Mouse (Mus musculus) spleen, adult 2 months (tissue): ENCODE data around the gene Ehd4.

Experiments
- CTCF ChIP-seq: fragments of 200-500 bp; IDR thresholded peaks from 2 replicates; pipeline ENCODE4 v1.5.1; 2011; ENCODE audit warnings: mild to moderate bottlenecking, inconsistent platforms; ENCODE audit not compliant: insufficient read depth, insufficient read length, insufficient replicate concordance; ENCODE audit errors: extremely low read depth
- POLR2A ChIP-seq: fragments of 200-500 bp; IDR thresholded peaks from 2 replicates; pipeline ENCODE4 v1.6.1; 2011; ENCODE audit warnings: low read depth, low read length, inconsistent platforms

DNA sequence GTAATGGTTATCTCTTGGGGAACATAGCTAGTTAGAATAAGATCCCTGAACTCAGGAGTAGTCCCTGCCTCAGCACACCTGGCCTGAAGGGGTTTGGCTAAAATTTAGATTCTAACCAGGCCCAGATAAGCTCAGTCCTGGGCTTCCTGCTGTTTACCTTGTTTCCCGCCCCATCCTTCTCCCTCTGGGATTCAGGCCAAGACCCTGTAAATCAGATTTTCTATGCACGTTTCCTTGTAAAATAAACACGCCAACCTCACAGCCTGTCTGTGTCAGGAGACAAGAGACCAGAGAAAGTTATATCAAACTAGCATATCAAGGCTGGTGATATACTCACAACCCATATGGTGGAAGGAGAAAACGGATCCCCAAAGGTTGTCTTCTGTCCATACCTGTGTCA lies 42.8 kb downstream of the Ehd4 start:
- TF ChIP-seq CTCF: no peak
- no peak for TF ChIP-seq POLR2A
